Mouse (Mus musculus) megakaryocyte, adult 5-6 weeks (primary cell): Measurements from ENCODE around the gene Crebl2. TPM values are rescaled to one million over a fixed set of nuclear protein-coding genes. Genes with fewer than 3 reads are reported as not detected.

ENCODE experiments used
- ATAC-seq: 2 replicates; pipeline ENCODE4 v1.8.0; 2016; ENCODE audit warnings: mild to moderate bottlenecking, inconsistent platforms; ENCODE audit not compliant: poor library complexity, severe bottlenecking
- total RNA-seq, 2 experiments: library from RNA; stranded (forward) in 1 of 2; stranded (reverse) in 1 of 2; fragments of 153-499, 151-499 nt in 1 of 2; fragments of 221-1000, 200-1000 nt in 1 of 2; gene quantifications; 2 replicates each; pipeline versions ENCODE4 v1.2.3 to v1.2.4; 2015 to 2017

Crebl2 gene
- total RNA-seq, 2 experiments from 2014 or later, result 4.5 to 6.8 TPM

- peak; percentile 28; the same call in 1 of the 2 replicates for ATAC-seq
Observed at GRCm38 (mm10) chr6:134870209-134870742, 40.3 kb downstream of the Crebl2 start.

- ATAC-seq, result no peak
Observed at GRCm38 (mm10) chr6:134870887-134871286, 40.9 kb downstream of the Crebl2 start.

GRCm38 (mm10) chr6:134872236-134872635, 42.3 kb downstream of the Crebl2 start:
- ATAC-seq, result no peak

- no peak for ATAC-seq
Observed at GRCm38 (mm10) chr6:134873018-134873417, 43.1 kb downstream of the Crebl2 start.

GRCm38 (mm10) chr6:134876795-134877194, 46.8 kb downstream of the Crebl2 start:
- peak; percentile 70 for ATAC-seq

- ATAC-seq, result no peak
Observed at GRCm38 (mm10) chr6:134877276-134877675, 47.3 kb downstream of the Crebl2 start.

- no peak for ATAC-seq
Observed at GRCm38 (mm10) chr6:134877892-134878291, 47.9 kb downstream of the Crebl2 start.

GRCm38 (mm10) chr6:134879556-134879955, 49.6 kb downstream of the Crebl2 start:
- ATAC-seq, result no peak

GRCm38 (mm10) chr6:134880046-134880445, 50.1 kb downstream of the Crebl2 start:
- ATAC-seq, result no peak

- no peak for ATAC-seq
Observed at GRCm38 (mm10) chr6:134883661-134884060, 53.7 kb downstream of the Crebl2 start.

GRCm38 (mm10) chr6:134885515-134885914, 55.6 kb downstream of the Crebl2 start:
- no peak for ATAC-seq

GRCm38 (mm10) chr6:134886475-134886874, 56.5 kb downstream of the Crebl2 start:
- ATAC-seq, result no peak

GRCm38 (mm10) chr6:134887008-134887407, 57.1 kb downstream of the Crebl2 start:
- no peak for ATAC-seq

- no peak for ATAC-seq
Observed at GRCm38 (mm10) chr6:134887711-134888449, 57.9 kb downstream of the Crebl2 start.

- no peak for ATAC-seq
Observed at GRCm38 (mm10) chr6:134888563-134889017, 58.6 kb downstream of the Crebl2 start.

- ATAC-seq, result no peak
Observed at GRCm38 (mm10) chr6:134889763-134890162, 59.8 kb downstream of the Crebl2 start.

- ATAC-seq, result no peak
Observed at GRCm38 (mm10) chr6:134890436-134890835, 60.5 kb downstream of the Crebl2 start.

GRCm38 (mm10) chr6:134896570-134897436, 66.8 kb downstream of the Crebl2 start:
- ATAC-seq, result peak; percentile 8

- ATAC-seq, result peak; percentile 83
Observed at GRCm38 (mm10) chr6:134897443-134898094, 67.6 kb downstream of the Crebl2 start.

GRCm38 (mm10) chr6:134898095-134898965, 68.4 kb downstream of the Crebl2 start, which contains the start of gene Gpr19:
Gene Gpr19 (minus strand): TSS chr6:134898578.
- ATAC-seq, result peak; percentile 64
